Mouse (Mus musculus) stomach, postnatal 0 days (tissue): ENCODE data around the gene Creb3l2. TPM values are rescaled to one million over a fixed set of nuclear protein-coding genes. Genes with fewer than 3 reads are reported as not detected.

ENCODE experiments used
- ATAC-seq: fragments of 200-750 bp; cut with Nextera tagmentation; 2 replicates; pipeline ENCODE4 v1.8.0; 2017; ENCODE audit not compliant: low FRiP score, low TSS enrichment
- DNase-seq: peaks from one replicate; pipeline ENCODE4 v3.0.0-alpha.2; 2016; ENCODE audit warnings: low spot score
- H3K27ac ChIP-seq: fragments of 300-500 bp; sonication (generic); replicated peaks from 2 replicates; pipeline ENCODE4 v1.5.1; 2014; ENCODE audit warnings: mild to moderate bottlenecking, control low read depth
- H3K27me3 ChIP-seq: fragments of 300-500 bp; sonication (generic); 2 replicates; pipeline ENCODE4 v1.6.1; 2014; ENCODE audit warnings: low read length; ENCODE audit not compliant: control insufficient read depth, insufficient read depth
- H3K36me3 ChIP-seq: fragments of 300-500 bp; sonication (generic); 2 replicates; pipeline ENCODE4 v1.6.1; 2014; ENCODE audit warnings: low read length, mixed read lengths; ENCODE audit not compliant: control insufficient read depth, insufficient read depth
- H3K4me1 ChIP-seq: fragments of 300-500 bp; sonication (generic); replicated peaks from 2 replicates; pipeline ENCODE4 v1.6.1; 2014; ENCODE audit warnings: antibody characterized with exemption; ENCODE audit not compliant: control insufficient read depth, insufficient read depth
- H3K4me2 ChIP-seq: fragments of 300-500 bp; sonication (generic); replicated peaks from 2 replicates; pipeline ENCODE4 v1.6.1; 2014; ENCODE audit warnings: low read depth, mild to moderate bottlenecking, control low read depth, moderate library complexity
- H3K4me3 ChIP-seq: fragments of 300-500 bp; sonication (generic); 2 replicates; pipeline ENCODE4 v1.5.1; 2014; ENCODE audit warnings: low read depth, low read length, control low read depth
- H3K9ac ChIP-seq: fragments of 300-500 bp; sonication (generic); 2 replicates; pipeline ENCODE4 v1.6.1; 2014; ENCODE audit warnings: mild to moderate bottlenecking, low read length, control low read depth, mixed read lengths
- H3K9me3 ChIP-seq: fragments of 300-500 bp; sonication (generic); 2 replicates; pipeline ENCODE4 v1.6.1; 2016; ENCODE audit warnings: low read length; ENCODE audit not compliant: control insufficient read depth
- CTCF ChIP-seq: IDR thresholded peaks from 2 replicates; pipeline ENCODE4 v1.5.1; 2016; ENCODE audit warnings: antibody characterized with exemption, low read depth, mild to moderate bottlenecking, moderate library complexity
- EP300 ChIP-seq: optimal IDR thresholded peaks from 2 replicates; pipeline ENCODE3; 2016; ENCODE audit warnings: antibody characterized with exemption
- WGBS: fragments of 180-500 bp; shearing (Covaris S2); extraction: QIAGEN DNeasy Blood & Tissue Kit; methylation state at CpG from one replicate; pipeline ENCODE4 v1.1.7; 2014; 5-methylcytosine and 5-hydroxymethylcytosine counted together
- polyA plus RNA-seq: library from polyadenylated mRNA; unstranded; fragments of >200 nt; fragmentation: Nextera tagmentation; extraction: Ambion mirVana; gene quantifications from 2 replicates; pipeline ENCODE4 v1.2.1, GENCODE M21; 2015

Creb3l2 gene
- polyA plus RNA-seq, 1 experiment from 2014 or later: 8.5 TPM

GRCm38 (mm10) chr6:37329901-37330864, 111.8 kb downstream of the Creb3l2 start:
- H3K27me3 ChIP-seq: no peaks in the 10 kb centered on the region
- no peaks in the 10 kb centered on the region; the same call in 1 of the 2 replicates for H3K4me1 ChIP-seq
- WGBS: 53% methylated on average over 5 of the region's 5 CpGs
- H3K9me3 ChIP-seq: no peaks in the 10 kb centered on the region
- H3K4me3 ChIP-seq: no peak overlapping the region
- peaks cover 20% of the 10 kb centered on the region for H3K36me3 ChIP-seq
- TF ChIP-seq EP300 (no peak), CTCF (no peak)
- peak; percentile 57; the same call in 1 of the 2 replicates for ATAC-seq
- H3K4me2 ChIP-seq: no peak overlapping the region
- H3K9ac ChIP-seq: no peak overlapping the region
- peak overlapping the region; percentile 72 for H3K27ac ChIP-seq
- no peak for DNase-seq

GRCm38 (mm10) chr6:37329376-37329775, 112.6 kb downstream of the Creb3l2 start:
- H3K9me3 ChIP-seq: no peaks in the 10 kb centered on the region

DNA sequence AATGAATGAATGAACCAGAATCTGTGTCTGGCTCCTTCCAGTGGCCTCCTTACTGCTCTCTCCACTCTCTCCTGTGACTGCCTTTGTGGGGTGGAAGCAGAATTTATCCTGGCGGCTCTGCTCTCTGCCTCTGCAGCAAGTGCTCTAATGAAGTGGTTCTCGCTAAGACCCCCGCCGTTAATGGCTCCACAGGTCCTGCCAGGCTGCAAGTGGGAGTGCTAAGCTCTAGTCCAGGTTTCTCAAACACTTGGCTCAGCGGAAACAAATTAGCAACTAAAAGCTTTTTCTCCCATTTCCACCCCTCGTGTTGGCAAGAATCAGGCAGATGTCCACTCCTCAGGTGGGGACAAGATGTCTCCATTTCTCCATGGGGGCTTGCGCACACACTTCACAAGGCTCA, 113.3 kb downstream of the Creb3l2 start:
- Histone ChIP-seq H3K4me2 (no peak overlapping the region), H3K27me3 (no peaks in the 10 kb centered on the region), H3K4me3 (no peak overlapping the region), H3K9me3 (no peaks in the 10 kb centered on the region), H3K27ac (no peak overlapping the region), H3K9ac (no peak overlapping the region), H3K4me1 (no peaks in the 10 kb centered on the region; the same call in 1 of the 2 replicates), H3K36me3 (peaks cover 12% of the 10 kb centered on the region)
- ATAC-seq (no peak), DNase-seq (no peak)
- WGBS: 69% methylated on average over 7 of the region's 7 CpGs
- TF ChIP-seq CTCF: no peak

More at GRCm38 (mm10) chr6:37329376-37329775, 112.6 kb downstream of the Creb3l2 start:
- ATAC-seq: no peak
- Histone ChIP-seq H3K4me3 (no peak overlapping the region), H3K4me2 (no peak overlapping the region), H3K36me3 (peaks cover 18% of the 10 kb centered on the region), H3K4me1 (no peaks in the 10 kb centered on the region; the same call in 1 of the 2 replicates), H3K27ac (peak overlapping the region; percentile 35; the same call in 1 of the 2 replicates), H3K27me3 (no peaks in the 10 kb centered on the region), H3K9ac (no peak overlapping the region)
- 86% methylated on average over 3 of the region's 3 CpGs for WGBS
- TF ChIP-seq CTCF (no peak), EP300 (no peak)
- DNase-seq: no peak

- Histone ChIP-seq H3K27ac (no peak overlapping the region; the same call in 1 of the 2 replicates), H3K36me3 (peaks cover 12% of the 10 kb centered on the region), H3K27me3 (no peaks in the 10 kb centered on the region), H3K4me3 (no peak overlapping the region), H3K4me1 (no peaks in the 10 kb centered on the region; the same call in 1 of the 2 replicates), H3K4me2 (no peak overlapping the region), H3K9ac (no peak overlapping the region), H3K9me3 (no peaks in the 10 kb centered on the region)
- ATAC-seq (no peak), DNase-seq (no peak)
- TF ChIP-seq EP300: no peak
- TF ChIP-seq CTCF: no peak
- 63% methylated on average over 6 of the region's 6 CpGs for whole genome bisulfite sequencing
Observed at GRCm38 (mm10) chr6:37327519-37327918, 114.4 kb downstream of the Creb3l2 start.

GRCm38 (mm10) chr6:37326603-37326955, 115.4 kb downstream of the Creb3l2 start:
- ATAC-seq: no peak
- H3K27ac ChIP-seq: peak overlapping the region; percentile 40; the same call in 1 of the 2 replicates
- no peaks in the 10 kb centered on the region for H3K4me1 ChIP-seq
- H3K27me3 ChIP-seq: no peaks in the 10 kb centered on the region
- no peak overlapping the region for H3K4me3 ChIP-seq
- TF ChIP-seq CTCF: no peak
- TF ChIP-seq EP300: no peak
- no peak overlapping the region for H3K4me2 ChIP-seq
- WGBS: 22% methylated on average over 8 of the region's 8 CpGs
- peaks cover 3% of the 10 kb centered on the region for H3K36me3 ChIP-seq
- no peak for DNase-seq
- H3K9ac ChIP-seq: 0 out of 2 replicates have a peak overlapping the region, but pooled peaks have one; percentile 27
- H3K9me3 ChIP-seq: no peaks in the 10 kb centered on the region
